21 mouse cellular contexts compared by ENCODE assay signal in genomic region chr5:151052331-151052730, GRCm38 (mm10).
DNase-seq lines count a peak whose midpoint lies in the region; TF ChIP-seq lines count a peak whose summit lies in the region.
"Had no signal": no experiment of that assay in that cellular context is flagged by ENCODE, and none has a peak within 500 bp of the region (broad histone marks: within the 10 kb centered on the region; RNA-seq: fewer than 3 reads in every experiment).

No protein-coding gene starts in this region.

- H3K9me3 ChIP-seq in heart, embryonic 10.5 days, result no peaks in the 10 kb centered on the region
- H3K9me3 ChIP-seq in CH12.LX (replicated peaks; ENCODE audit: low read length) (peaks cover 9% of the 10 kb centered on the region), E14TG2a.4 (ENCODE audit: low read length) (no peaks in the 10 kb centered on the region; the same call in 1 of the 2 replicates)

- no peak for TF ChIP-seq RAD21 in CH12.LX (IDR thresholded peaks at IDR 0.05; ENCODE audit: low read depth, low read length)

- TF ChIP-seq EP300 in heart, adult 2 months (IDR thresholded peaks at IDR 0.05; ENCODE audit: insufficient read depth, low read depth, low read length), result no peak
- TF ChIP-seq EP300 in CH12.LX (IDR thresholded peaks at IDR 0.05; ENCODE audit: low read length), result no peak

- H3K4me1 ChIP-seq in heart, embryonic 10.5 days, result peaks cover 50% of the 10 kb centered on the region
- H3K4me1 ChIP-seq in heart, adult 2 months (ENCODE audit: control insufficient read depth, insufficient read depth, low read length), result peaks cover 15% of the 10 kb centered on the region
- no peaks in the 10 kb centered on the region for H3K4me1 ChIP-seq in CH12.LX (ENCODE audit: control insufficient read depth in 1 of 2, insufficient read depth in 2 of 2)
- peaks cover 15% of the 10 kb centered on the region for H3K4me1 ChIP-seq in E14TG2a.4 (replicated peaks; ENCODE audit: low read depth, low read length)

- in situ Hi-C loops in CH12.LX (cut with MboI; ENCODE audit: low pct_ligation_motif_present, low pct_unique_long_range_greater_than_20kb, low sequenced_read_pairs), result no loop called here

- dilution Hi-C loops in CH12.LX (cut with MboI; ENCODE audit: extremely low pct_ligation_motif_present, extremely low pct_unique_long_range_greater_than_20kb, low sequenced_read_pairs), result no loop called here

- no peak for TF ChIP-seq CTCF in heart, adult 2 months (IDR thresholded peaks at IDR 0.05)
- TF ChIP-seq CTCF in CH12.LX (conservative IDR thresholded peaks at IDR 0.05 in 1 of 2, IDR thresholded peaks at IDR 0.05 in 1 of 2; ENCODE audit: low read depth in 2 of 2, low read length in 2 of 2) (no peak), E14TG2a.4 (conservative IDR thresholded peaks at IDR 0.05; ENCODE audit: low read length) (0 out of 2 replicates have a peak, but pooled peaks have one; percentile 0)

- peak; percentile 55 for DNase-seq in heart, adult 11 months
- no peak for DNase-seq in heart, postnatal 14 days
- DNase-seq in heart, embryonic 10.5 days (ENCODE audit: low spot score), result peak; percentile 57
- DNase-seq in heart, adult 2 months, result no peak
- no peak for DNase-seq in CH12.LX (ENCODE audit: extremely low read depth)
- DNase-seq in spleen, postnatal 14 days (ENCODE audit: low spot score in 2 of 2), result no peak
- DNase-seq in frontal cortex, postnatal 36 days (ENCODE audit: low spot score in 2 of 2), result no peak
- DNase-seq: adrenal gland, adult 2 months; adrenal gland, adult 8-10 months; adrenal gland, postnatal 10 days; adrenal gland, postnatal 14 days; adrenal gland, postnatal 25 days; adrenal gland, postnatal 36 days; B cell, adult 2 months; cerebellum, adult 11 months; cerebellum, adult 11-12 months; cerebellum, adult 18-20 months; cerebellum, adult 2 months had no signal

- no peak for TF ChIP-seq POLR2A in heart, adult 2 months (IDR thresholded peaks at IDR 0.05; ENCODE audit: insufficient read depth, low read depth, low read length)
- TF ChIP-seq POLR2A in CH12.LX (IDR thresholded peaks at IDR 0.05; ENCODE audit: low read depth, low read length), result no peak

- intact Hi-C loops in heart, postnatal 14 days (cut with DNase I), result no loop called here
- intact Hi-C loops in heart, adult 2 months (cut with DNase I), result no loop called here

- no peak overlapping the region for H3K4me2 ChIP-seq in CH12.LX (ENCODE audit: insufficient read depth, low read depth, poor library complexity, severe bottlenecking)

- peaks cover 8% of the 10 kb centered on the region; the same call in 1 of the 2 replicates for H3K36me3 ChIP-seq in heart, embryonic 10.5 days
- peaks cover 33% of the 10 kb centered on the region for H3K36me3 ChIP-seq in heart, adult 2 months (ENCODE audit: control insufficient read depth, insufficient read depth, low read length)
- H3K36me3 ChIP-seq in CH12.LX (replicated peaks in 1 of 2; ENCODE audit: control insufficient read depth in 1 of 2, insufficient read depth in 1 of 2, low read length in 1 of 2) (peaks cover 83 to 96% of the 10 kb centered on the region in 2 experiments), E14TG2a.4 (ENCODE audit: insufficient read depth, low read length) (no peaks in the 10 kb centered on the region)
- H3K36me3 ChIP-seq: G1E had no signal

- 92% methylated on average over 8 of the region's 8 CpGs for WGBS in heart, embryonic 10.5 days
- WGBS in heart, adult 2 months, result 97% methylated on average over 8 of the region's 8 CpGs

- H3K4me3 ChIP-seq in heart, embryonic 10.5 days, result no peak overlapping the region
- H3K4me3 ChIP-seq in heart, adult 2 months, result no peak overlapping the region
- H3K4me3 ChIP-seq in CH12.LX (replicated peaks in 1 of 3; ENCODE audit: low read depth in 2 of 3, low read length in 2 of 3, poor library complexity in 1 of 3) (no peak overlapping the region), E14TG2a.4 (replicated peaks; ENCODE audit: low read length) (no peak overlapping the region)

- no peak overlapping the region for H3K9ac ChIP-seq in heart, adult 2 months (ENCODE audit: low read depth, low read length)
- no peak overlapping the region for H3K9ac ChIP-seq in CH12.LX (ENCODE audit: insufficient read depth, low read depth)

- H3K27ac ChIP-seq in heart, embryonic 10.5 days, result no peak overlapping the region
- no peak overlapping the region for H3K27ac ChIP-seq in heart, adult 2 months
- H3K27ac ChIP-seq in CH12.LX (ENCODE audit: insufficient read depth, low read depth), result no peak overlapping the region

- no peaks in the 10 kb centered on the region for H3K79me2 ChIP-seq in heart, adult 2 months (replicated peaks; ENCODE audit: control insufficient read depth, insufficient read depth, low read length)
- H3K79me2 ChIP-seq in CH12.LX (replicated peaks; ENCODE audit: control insufficient read depth, extremely low read depth, insufficient read depth, poor library complexity, severe bottlenecking), result no peaks in the 10 kb centered on the region; the same call in 1 of the 2 replicates

- H3K27me3 ChIP-seq in heart, embryonic 10.5 days (ENCODE audit: insufficient read depth, poor library complexity, severe bottlenecking), result no peaks in the 10 kb centered on the region
- H3K27me3 ChIP-seq in heart, adult 2 months (ENCODE audit: control insufficient read depth, insufficient read depth, low read length), result no peaks in the 10 kb centered on the region
- no peaks in the 10 kb centered on the region for H3K27me3 ChIP-seq in CH12.LX (replicated peaks)
- no peaks in the 10 kb centered on the region for H3K27me3 ChIP-seq in E14TG2a.4 (ENCODE audit: insufficient read depth, low read length)
- H3K27me3 ChIP-seq: Patski had no signal

TF ChIP-seq in CH12.LX, 34 proteins besides CTCF, POLR2A, EP300 and RAD21:
- TF ChIP-seq MAX (IDR thresholded peaks at IDR 0.05; ENCODE audit: low read length) (no peak), IRF4 (IDR thresholded peaks at IDR 0.05; ENCODE audit: low read depth, low read length) (no peak), POLR2AphosphoS2 (IDR thresholded peaks at IDR 0.05; ENCODE audit: low read depth, low read length) (peak; percentile 46; the same call in 1 of the 2 replicates), SIN3A (IDR thresholded peaks at IDR 0.05; ENCODE audit: low read length) (no peak), TBP (conservative IDR thresholded peaks at IDR 0.05; ENCODE audit: low read depth, low read length) (no peak)
TF ChIP-seq in CH12.LX: peak in this region for 1.

Comparison
In these comparisons a context has a peak if more than half of its experiments do, and no peak if none do; other contexts are left out.
1. DNase-seq: peak in heart, adult 11 months (single experiment) and heart, embryonic 10.5 days (single experiment); none in heart, postnatal 14 days (0 of 2), heart, adult 2 months (0 of 2), CH12.LX (single experiment), spleen, postnatal 14 days (0 of 2) and frontal cortex, postnatal 36 days (0 of 2).